Mouse (Mus musculus) lung, adult 2 months (tissue): ENCODE results near the gene Cxadr.

Experiments
- CTCF ChIP-seq: fragments of 200-500 bp; IDR thresholded peaks from 2 replicates; pipeline ENCODE4 v1.5.1; 2011; ENCODE audit warnings: mild to moderate bottlenecking, low read length, control low read depth; ENCODE audit not compliant: insufficient read depth
- POLR2A ChIP-seq: fragments of 200-500 bp; IDR thresholded peaks from 2 replicates; pipeline ENCODE4 v1.6.1; 2011; ENCODE audit warnings: low read depth, mild to moderate bottlenecking, control low read depth, low read length, borderline replicate concordance; ENCODE audit errors: extremely low read depth

DNA sequence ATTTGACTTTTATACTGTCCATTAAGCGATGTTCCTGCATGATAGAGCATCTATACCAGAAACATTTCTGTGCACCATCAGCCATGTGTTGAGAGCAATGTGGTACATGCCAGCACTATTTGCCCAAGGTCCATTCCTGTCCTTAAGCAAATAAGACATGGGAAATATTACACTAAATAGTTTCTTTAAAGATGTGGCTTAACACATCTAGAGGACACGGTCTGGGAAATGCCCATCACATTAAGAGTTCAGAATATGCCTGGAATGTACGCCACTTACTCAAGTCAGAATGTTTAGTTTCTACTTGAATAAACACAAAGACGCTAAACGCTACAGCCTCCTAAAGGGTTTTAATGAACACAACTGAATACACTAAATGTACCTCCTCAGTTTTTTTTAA, 18.1 kb upstream of the Cxadr start:
- TF ChIP-seq CTCF (no peak), POLR2A (no peak)
